Mouse (Mus musculus) spleen, postnatal 10 days (tissue): ENCODE data around the gene Ankrd1.
A peak's percentile ranks its signal among the peaks of the same experiment; 100 is the strongest.

ENCODE experiments used
- DNase-seq, 2 experiments: peaks; one replicate each; pipeline ENCODE4 v3.0.0; 2021 to 2022; ENCODE audit warnings: low spot score in 2 of 2

Gene Ankrd1

DNA sequence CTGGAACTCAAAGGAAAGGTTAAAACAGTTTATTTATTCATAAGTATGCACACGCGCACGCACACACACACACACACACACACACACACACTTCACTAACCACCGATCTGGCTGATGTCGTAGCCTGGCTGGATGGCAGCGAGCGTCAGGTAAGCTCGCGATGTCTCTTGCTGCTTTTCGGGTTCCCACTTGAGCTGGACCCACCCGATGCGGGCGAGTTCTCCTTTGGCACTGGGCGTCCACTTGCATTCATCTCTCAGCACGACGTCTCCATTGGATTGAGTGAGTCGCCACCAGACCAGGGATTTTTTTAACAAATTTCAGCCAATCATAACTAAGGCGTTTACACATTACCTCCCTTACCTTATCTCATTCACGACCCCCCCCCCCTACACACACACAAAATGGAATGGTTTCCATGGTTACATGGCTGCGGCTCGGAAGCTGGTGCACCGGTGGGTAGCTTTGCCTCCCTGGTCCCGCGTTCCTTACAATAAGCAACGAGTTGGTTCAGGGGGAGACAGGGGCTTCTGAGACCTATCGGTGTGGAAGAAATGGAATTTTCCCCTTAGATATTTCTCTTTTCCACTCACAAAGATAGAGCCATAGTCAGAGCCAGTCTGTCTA lies 10.5 kb downstream of the Ankrd1 start:
- no peak for DNase-seq

DNA sequence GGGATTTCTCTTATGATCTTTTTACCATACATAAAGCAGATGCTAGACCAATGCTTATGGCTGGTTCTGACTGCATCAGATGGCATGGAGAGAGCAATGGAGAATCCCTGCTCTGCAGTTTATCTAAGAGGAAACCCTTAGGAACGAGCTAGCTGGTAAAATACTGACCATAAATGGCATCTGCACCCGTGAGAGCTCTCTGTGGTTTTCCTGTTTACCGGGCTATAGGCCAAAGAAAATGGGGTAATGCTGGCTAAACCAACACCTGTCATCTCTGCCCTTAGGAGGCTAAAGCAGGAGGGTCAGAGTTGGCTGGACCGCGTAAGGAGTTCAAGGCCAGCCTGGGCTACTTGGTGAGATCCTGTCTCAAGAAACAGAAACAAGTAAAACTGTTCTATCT lies 16.0 kb downstream of the Ankrd1 start:
- DNase-seq, result no peak

DNA sequence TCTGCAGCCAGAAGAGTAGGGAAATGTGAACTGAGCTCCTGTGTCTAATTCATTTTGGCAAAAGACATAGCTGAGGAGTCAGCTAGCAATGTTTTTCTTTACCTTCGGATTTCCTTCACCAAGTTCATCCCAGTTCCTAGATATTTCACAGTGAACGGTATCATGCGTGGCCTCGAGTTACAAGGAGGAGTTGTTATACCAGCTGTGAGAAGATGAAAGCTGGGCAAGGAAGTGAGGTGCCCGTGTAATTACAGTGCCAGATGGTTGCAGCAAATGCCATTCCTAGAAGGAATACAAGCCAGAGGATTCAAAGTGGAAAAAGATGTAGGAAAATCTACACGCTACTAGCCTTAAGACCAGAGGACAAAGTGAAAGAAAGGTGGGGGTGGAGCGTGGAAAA lies 21.0 kb downstream of the Ankrd1 start:
- DNase-seq, result no peak

DNA sequence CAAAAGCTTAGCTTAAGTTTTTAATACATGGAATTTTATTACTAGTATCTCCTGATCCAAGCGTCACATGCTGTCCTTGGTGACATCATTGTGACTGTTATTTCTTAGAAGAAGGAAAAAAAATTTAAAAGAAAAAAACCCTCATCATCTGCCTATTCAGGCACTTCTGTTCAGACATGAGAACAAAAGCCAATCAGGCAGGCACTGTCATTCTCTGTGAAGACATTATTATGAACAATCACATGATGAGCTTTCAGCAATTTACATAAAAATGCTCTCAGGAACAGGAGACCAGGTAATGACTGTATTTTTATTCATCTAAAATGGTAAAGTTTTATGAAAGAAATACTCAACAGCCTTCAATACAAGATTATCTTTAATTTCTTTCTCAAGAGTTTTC lies 21.6 kb downstream of the Ankrd1 start:
- DNase-seq, result no peak

DNA sequence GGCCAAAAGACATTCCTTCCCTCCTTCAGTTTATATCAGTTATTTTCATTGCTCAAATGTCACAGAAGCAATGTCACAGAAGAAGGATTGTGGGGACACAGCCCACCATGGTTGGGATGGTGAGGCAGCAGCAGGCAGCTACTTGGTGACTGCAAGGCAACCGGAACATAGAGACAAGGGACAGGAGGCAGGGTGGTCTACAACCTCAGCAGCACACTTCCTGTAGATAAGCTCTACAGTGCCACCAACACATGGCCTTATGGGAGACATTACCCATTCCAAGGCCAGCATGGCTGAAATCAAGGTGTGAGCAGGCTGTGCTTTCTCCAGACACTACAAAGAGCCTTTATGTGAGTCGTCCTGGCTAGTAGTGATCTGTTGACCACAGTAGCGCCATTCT lies 22.7 kb downstream of the Ankrd1 start:
- no peak for DNase-seq

DNA sequence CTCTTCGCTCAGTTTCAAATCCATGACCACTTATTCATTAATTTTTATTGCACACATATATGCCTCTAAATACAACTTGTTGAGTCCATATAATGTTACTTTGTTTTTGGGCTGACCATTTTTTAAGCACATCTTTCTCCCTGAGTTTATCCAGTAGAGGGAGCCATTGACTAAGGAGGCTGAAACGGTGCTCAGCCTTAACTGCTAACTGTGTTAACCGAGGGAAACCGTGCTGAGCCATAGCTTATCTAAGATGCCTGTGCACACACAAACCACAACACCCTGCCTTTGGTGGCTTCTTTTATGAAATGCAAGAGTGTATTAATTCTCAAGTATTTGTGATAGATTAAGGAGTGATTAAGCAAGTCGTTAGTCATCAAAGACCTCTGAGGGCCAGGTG lies 29.1 kb downstream of the Ankrd1 start:
- no peak for DNase-seq

DNA sequence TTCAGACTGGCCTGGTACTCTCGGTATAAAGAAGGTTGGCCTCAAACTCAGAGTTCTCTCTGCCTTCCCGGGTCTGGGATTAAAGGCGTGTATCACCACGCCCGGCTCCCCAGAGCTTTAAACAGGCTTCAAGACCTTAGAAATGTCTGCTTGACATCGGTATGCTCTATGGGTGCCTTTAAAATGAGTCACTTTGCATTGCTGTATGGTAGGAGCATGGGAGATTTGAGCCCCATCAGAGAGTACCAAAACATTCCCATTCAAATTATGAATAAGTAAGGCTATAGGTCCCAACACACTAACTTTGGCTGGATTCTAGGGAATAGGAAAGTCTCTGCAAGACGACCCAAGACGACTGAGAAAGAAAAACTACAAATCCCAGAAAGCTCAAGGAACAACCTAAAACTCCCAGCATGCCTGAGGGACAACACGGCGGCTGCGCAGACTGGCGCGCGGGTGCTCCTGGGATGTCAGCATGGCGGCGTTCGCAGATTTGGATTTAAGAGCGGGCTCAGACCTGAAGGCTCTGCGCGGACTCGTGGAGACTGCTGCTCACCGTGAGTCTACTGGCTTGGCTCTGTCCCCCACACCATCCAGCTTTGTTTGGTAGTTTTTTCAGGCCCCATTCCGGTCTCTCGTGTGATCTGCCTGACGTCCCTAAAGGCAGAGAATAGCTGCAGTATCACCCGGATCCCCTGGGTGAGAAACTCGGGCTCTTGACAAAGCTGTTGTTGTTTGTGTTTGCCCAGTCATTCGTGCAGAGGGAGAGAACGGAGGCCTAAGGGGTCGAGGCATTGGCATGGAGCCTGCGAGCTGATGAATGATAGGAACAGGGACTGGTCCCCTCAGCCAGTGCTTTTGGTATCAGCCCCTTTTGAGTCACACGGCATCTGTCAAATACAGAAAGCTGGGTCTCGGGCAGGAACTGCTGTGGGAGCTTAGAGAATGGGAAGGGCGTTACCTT lies 36.4 kb downstream of the Ankrd1 start, which contains the start of gene Rpp30:
Rpp30 (plus strand) TSS at position 455 of the 964 bp plus-strand sequence.
- DNase-seq, result peak; percentile 54 to 89

DNA sequence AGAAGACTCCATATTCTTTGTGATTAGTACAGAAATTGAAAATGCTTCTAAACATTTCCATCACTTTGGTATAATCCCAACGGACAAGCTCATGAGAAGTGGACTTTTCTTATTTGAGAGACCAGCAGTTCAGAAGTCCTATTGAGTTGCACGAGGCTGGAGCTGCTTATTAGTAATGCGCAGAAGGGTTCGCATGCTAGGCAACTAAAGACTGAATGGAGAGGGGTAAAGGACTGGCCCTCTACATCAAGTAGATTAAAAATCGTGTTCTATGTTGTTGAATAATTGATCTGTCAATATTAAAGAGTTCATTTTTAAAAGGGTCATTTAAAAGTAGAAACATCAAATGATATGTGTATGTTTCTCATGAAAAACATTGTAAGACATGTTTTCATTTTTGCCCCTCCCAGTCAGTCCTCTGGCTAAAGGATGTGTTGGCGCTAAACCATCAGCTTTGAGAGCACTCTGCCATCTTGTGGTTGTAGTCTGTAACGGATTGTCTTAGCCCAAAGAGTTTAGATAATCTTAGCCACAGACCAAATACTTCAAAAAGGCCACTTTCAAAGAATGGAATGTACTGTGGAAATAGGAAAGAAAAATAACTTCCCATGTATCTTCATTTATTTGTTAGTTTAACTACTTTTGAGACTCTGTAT lies 37.2 kb downstream of the Ankrd1 start:
- peak in 1 of 2 experiments; percentile 37 for DNase-seq

DNA sequence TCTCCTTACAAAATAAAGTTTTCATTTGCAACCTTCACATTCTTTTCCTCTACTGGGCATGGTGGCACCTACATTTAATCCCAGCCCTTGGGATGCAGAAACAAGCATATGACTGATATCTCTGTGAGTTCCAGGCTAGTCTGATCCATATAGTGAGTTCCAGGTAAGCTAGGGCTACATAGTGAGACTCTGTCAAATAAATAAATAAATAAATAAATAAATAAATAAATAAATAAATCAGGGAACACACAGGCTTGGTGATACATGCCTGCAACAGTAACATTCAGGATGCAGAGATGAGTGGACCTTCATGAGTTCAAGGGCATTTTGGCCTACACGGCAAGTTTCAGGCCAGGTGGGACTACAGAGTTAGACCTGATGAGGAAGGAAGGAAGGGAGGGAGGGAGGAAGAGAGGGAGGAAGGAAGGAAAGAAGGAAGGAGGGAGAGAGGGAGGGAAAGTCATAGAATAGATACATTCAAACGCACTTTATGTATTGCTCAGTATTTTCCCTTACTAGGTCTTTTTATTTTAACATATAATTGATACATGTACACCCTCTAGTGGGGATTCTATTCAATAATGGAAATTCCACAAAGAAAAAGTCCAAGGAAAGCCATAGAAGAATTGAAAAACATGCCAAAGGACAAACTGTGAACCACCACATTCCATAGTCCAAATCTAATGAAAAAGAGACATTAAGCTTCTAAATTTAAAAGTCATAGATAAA lies 56.9 kb downstream of the Ankrd1 start:
- DNase-seq, result no peak
